Mouse (Mus musculus) heart, postnatal 14 days (tissue): ENCODE data around the gene Kctd12. TPM values are rescaled to one million over a fixed set of nuclear protein-coding genes. Genes with fewer than 3 reads are reported as not detected.

Experiments
- DNase-seq, 2 experiments: peaks; one replicate each; pipeline ENCODE4 v3.0.0; 2021 to 2022
- intact Hi-C: fragments of 180-260 bp; cut with DNase I; formaldehyde crosslinking; loops from one replicate; pipeline ENCODE4 v1.15.1; 2025
- microRNA-seq, 2 experiments: library from miRNA; unstranded; fragments of <30 nt; microRNA quantifications; one replicate each; pipeline ENCODE4 v1.2.0; 2021 to 2022
- total RNA-seq, 2 experiments: library from RNA; stranded (reverse); gene quantifications; 2 replicates each; pipeline ENCODE4 v1.2.3; 2021

The Kctd12 gene
- total RNA-seq, 2 experiments from 2014 or later = 29.7 to 29.8 TPM

GRCm38 (mm10) chr14:102975865-102976264 is 6.6 kb downstream of the Kctd12 start:
- intact Hi-C loops = no loop called here
- peak in 1 of 2 experiments; percentile 19 for DNase-seq

- intact Hi-C loops = no loop called here
- no peak for DNase-seq
Observed at GRCm38 (mm10) chr14:102968824-102969223, 13.6 kb downstream of the Kctd12 start.

GRCm38 (mm10) chr14:102966241-102966640 is 16.2 kb downstream of the Kctd12 start:
- intact Hi-C loops = no loop called here

GRCm38 (mm10) chr14:102965841-102966240 is 16.6 kb downstream of the Kctd12 start:
- DNase-seq = no peak
- intact Hi-C loops = no loop called here

More at GRCm38 (mm10) chr14:102966241-102966640, 16.2 kb downstream of the Kctd12 start:
- no peak for DNase-seq

- no peak for DNase-seq
- intact Hi-C loops = no loop called here
Observed at GRCm38 (mm10) chr14:102962019-102962418, 20.4 kb downstream of the Kctd12 start.

GRCm38 (mm10) chr14:102953511-102953910 is 28.9 kb downstream of the Kctd12 start:
- no peak for DNase-seq
- intact Hi-C loops = no loop called here

- no peak for DNase-seq
- intact Hi-C loops = no loop called here
Observed at GRCm38 (mm10) chr14:102951974-102952373, 30.5 kb downstream of the Kctd12 start.

GRCm38 (mm10) chr14:102947796-102948195 is 34.6 kb downstream of the Kctd12 start:
- no peak for DNase-seq
- intact Hi-C loops = no loop called here

GRCm38 (mm10) chr14:102942222-102942843 is 40.1 kb downstream of the Kctd12 start:
- intact Hi-C loops = no loop called here
- DNase-seq = no peak

GRCm38 (mm10) chr14:102934878-102935277 is 47.6 kb downstream of the Kctd12 start:
- no peak for DNase-seq
- intact Hi-C loops = no loop called here

GRCm38 (mm10) chr14:102930933-102931332 is 51.5 kb downstream of the Kctd12 start:
- intact Hi-C loops = no loop called here
- DNase-seq = no peak

GRCm38 (mm10) chr14:102929545-102929944 is 52.9 kb downstream of the Kctd12 start:
- intact Hi-C loops = no loop called here
- no peak for DNase-seq

- intact Hi-C loops = no loop called here
Observed at GRCm38 (mm10) chr14:102927847-102928466, 54.5 kb downstream of the Kctd12 start.

More at GRCm38 (mm10) chr14:102927847-102928466, 54.5 kb downstream of the Kctd12 start:
- no peak for DNase-seq

Small RNAs within 50 kb of the gene (microRNA-seq; reads per million reads assigned to microRNA genes)
- gene Mir5130 = 3.7 to 9.4 reads per million in 2 experiments

Other genes with a start within 250 kb of the Kctd12 start
- gene Acod1, start 64.3 kb upstream of the Kctd12 start, total RNA-seq = under 1 TPM in 1 of 2 experiments, not detected in 1; 0.10 TPM
- 10 to 100 TPM; 16.4 to 17.9 TPM for gene Cln5, start 87.6 kb upstream of the Kctd12 start, total RNA-seq
- gene Fbxl3, start 116.9 kb upstream of the Kctd12 start, total RNA-seq = 10 to 100 TPM; 53.9 to 60.1 TPM